Mouse (Mus musculus) G1E (cell line): ENCODE measurements around the gene Zfp217.

Experiments used
- CTCF ChIP-seq: IDR thresholded peaks from 2 replicates; pipeline ENCODE4 v1.5.1; 2012; ENCODE audit warnings: low read depth, low read length, inconsistent platforms, mixed read lengths
- TAL1 ChIP-seq: conservative IDR thresholded peaks from 2 replicates; pipeline ENCODE4 v1.6.1; 2012; ENCODE audit warnings: low read depth, low read length, inconsistent platforms, mixed read lengths

DNA sequence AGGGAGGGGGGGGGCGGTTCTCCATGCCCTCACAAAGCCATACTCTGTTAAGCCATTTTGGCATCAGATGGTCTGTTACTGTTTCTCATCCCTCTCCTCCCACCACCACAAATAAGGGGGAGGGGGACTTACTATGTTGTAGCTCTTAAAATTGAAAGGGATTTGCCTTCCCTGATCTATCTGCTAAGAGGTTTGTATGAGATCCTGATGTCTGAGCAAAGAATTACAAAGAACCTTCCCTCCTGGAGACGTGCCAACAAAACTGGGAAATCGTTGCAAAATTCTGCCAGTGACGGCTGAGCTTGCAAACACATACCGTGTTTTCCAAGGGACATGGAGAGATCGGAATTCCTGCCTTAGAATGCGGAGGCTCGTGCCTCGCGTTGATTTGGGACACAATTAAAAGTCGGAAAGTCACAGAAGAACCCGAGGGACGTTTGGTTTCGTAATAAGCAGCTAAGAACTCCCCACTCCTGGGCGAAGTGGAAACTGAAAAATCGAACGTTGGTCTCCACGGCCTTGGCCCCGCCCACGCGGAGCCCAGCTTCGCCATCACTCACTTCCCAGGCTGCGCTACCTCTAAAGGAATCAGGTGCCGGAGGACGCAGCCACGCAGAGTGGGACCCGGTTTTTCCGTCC lies 14.7 kb downstream of the Zfp217 start:
- no peak for TF ChIP-seq CTCF
- TF ChIP-seq TAL1: no peak
